30 mouse cellular contexts compared by ENCODE assay signal in genomic region chr2:105802902-105803301, GRCm38 (mm10).
"Had no signal": no experiment of that assay in that cellular context is flagged by ENCODE, and none has a peak within 500 bp of the region (broad histone marks: within the 10 kb centered on the region; RNA-seq: fewer than 3 reads in every experiment).

No protein-coding gene starts in this region.

- H3K4me3 ChIP-seq: limb, embryonic 10.5 days; limb, embryonic 12.5 days; limb, embryonic 13.5 days; limb, embryonic 15.5 days; liver, embryonic 12.5 days; liver, embryonic 13.5 days; liver, embryonic 15.5 days; lung, embryonic 15.5 days; megakaryocyte, embryonic 14.5 days; midbrain, embryonic 10.5 days; midbrain, embryonic 12.5 days; midbrain, embryonic 13.5 days; midbrain, embryonic 15.5 days; myocyte; neural tube, embryonic 12.5 days; neural tube, embryonic 13.5 days had no signal

- H3K27me3 ChIP-seq: limb, embryonic 12.5 days; limb, embryonic 13.5 days; limb, embryonic 15.5 days; liver, embryonic 12.5 days; liver, embryonic 13.5 days; liver, embryonic 15.5 days; lung, embryonic 15.5 days; megakaryocyte, embryonic 14.5 days; midbrain, embryonic 15.5 days; neural tube, embryonic 12.5 days; neural tube, embryonic 13.5 days had no signal

- H3K4me1 ChIP-seq: limb, embryonic 10.5 days; limb, embryonic 12.5 days; limb, embryonic 13.5 days; limb, embryonic 15.5 days; lung, embryonic 15.5 days; megakaryocyte, embryonic 14.5 days; midbrain, embryonic 10.5 days; midbrain, embryonic 13.5 days; midbrain, embryonic 15.5 days; neural tube, embryonic 12.5 days; neural tube, embryonic 13.5 days had no signal

- DNase-seq: left cerebral cortex, postnatal 4 days; liver; liver, embryonic 13.5 days; liver, postnatal 0 days; lung, adult 18-20 months; lung, adult 2 months; lung, embryonic 14.5 days; lung, postnatal 10 days; lung, postnatal 14 days; lung, postnatal 36 days; lung, postnatal 4 days had no signal

- H3K27ac ChIP-seq: limb, embryonic 10.5 days; limb, embryonic 12.5 days; limb, embryonic 13.5 days; limb, embryonic 15.5 days; liver, embryonic 12.5 days; liver, embryonic 13.5 days; liver, embryonic 14.5 days; liver, embryonic 15.5 days; lung, embryonic 15.5 days; macrophage; midbrain, embryonic 10.5 days; midbrain, embryonic 12.5 days; midbrain, embryonic 13.5 days; midbrain, embryonic 15.5 days; neural tube, embryonic 12.5 days; neural tube, embryonic 13.5 days had no signal

- H3K36me3 ChIP-seq: limb, embryonic 10.5 days; limb, embryonic 12.5 days; limb, embryonic 13.5 days; limb, embryonic 15.5 days; liver, embryonic 12.5 days; liver, embryonic 13.5 days; liver, embryonic 15.5 days; lung, embryonic 15.5 days; midbrain, embryonic 10.5 days; midbrain, embryonic 12.5 days; midbrain, embryonic 13.5 days; midbrain, embryonic 15.5 days; neural tube, embryonic 12.5 days; neural tube, embryonic 13.5 days had no signal

- H3K4me2 ChIP-seq: limb, embryonic 12.5 days; limb, embryonic 13.5 days; limb, embryonic 15.5 days; liver, embryonic 12.5 days; liver, embryonic 13.5 days; liver, embryonic 15.5 days; lung, embryonic 14.5 days; lung, embryonic 15.5 days; midbrain, embryonic 12.5 days; midbrain, embryonic 13.5 days; midbrain, embryonic 15.5 days; neural tube, embryonic 12.5 days; neural tube, embryonic 13.5 days had no signal

- H3K9ac ChIP-seq: limb, embryonic 12.5 days; limb, embryonic 13.5 days; limb, embryonic 15.5 days; liver, embryonic 12.5 days; liver, embryonic 13.5 days; liver, embryonic 14.5 days; liver, embryonic 15.5 days; liver, postnatal 0 days; lung, embryonic 14.5 days; lung, embryonic 15.5 days; midbrain, embryonic 12.5 days; midbrain, embryonic 13.5 days; midbrain, embryonic 15.5 days; neural tube, embryonic 12.5 days; neural tube, embryonic 13.5 days had no signal

- ATAC-seq: liver, embryonic 12.5 days; liver, postnatal 0 days; lung, postnatal 0 days; midbrain, embryonic 13.5 days; midbrain, embryonic 15.5 days; midbrain, embryonic 16.5 days had no signal

- H3K9me3 ChIP-seq: limb, embryonic 10.5 days; limb, embryonic 12.5 days; limb, embryonic 13.5 days; limb, embryonic 15.5 days; liver, embryonic 12.5 days; liver, embryonic 13.5 days; liver, embryonic 15.5 days; lung, embryonic 15.5 days; megakaryocyte, embryonic 14.5 days; midbrain, embryonic 10.5 days; midbrain, embryonic 12.5 days; midbrain, embryonic 13.5 days; midbrain, embryonic 15.5 days; neural tube, embryonic 12.5 days; neural tube, embryonic 13.5 days had no signal
